Mouse (Mus musculus) olfactory bulb, adult 2 months (tissue): ENCODE measurements around the gene Sfxn5.

Source experiments
- CTCF ChIP-seq: fragments of 200-500 bp; IDR thresholded peaks from 2 replicates; pipeline ENCODE4 v1.5.1; 2012; ENCODE audit warnings: low read depth, mild to moderate bottlenecking, low read length, moderate library complexity; ENCODE audit not compliant: insufficient read depth
- POLR2A ChIP-seq: fragments of 200-500 bp; IDR thresholded peaks from 2 replicates; pipeline ENCODE4 v1.6.1; 2012; ENCODE audit warnings: mild to moderate bottlenecking, low read depth, low read length, moderate library complexity; ENCODE audit not compliant: insufficient read depth

DNA sequence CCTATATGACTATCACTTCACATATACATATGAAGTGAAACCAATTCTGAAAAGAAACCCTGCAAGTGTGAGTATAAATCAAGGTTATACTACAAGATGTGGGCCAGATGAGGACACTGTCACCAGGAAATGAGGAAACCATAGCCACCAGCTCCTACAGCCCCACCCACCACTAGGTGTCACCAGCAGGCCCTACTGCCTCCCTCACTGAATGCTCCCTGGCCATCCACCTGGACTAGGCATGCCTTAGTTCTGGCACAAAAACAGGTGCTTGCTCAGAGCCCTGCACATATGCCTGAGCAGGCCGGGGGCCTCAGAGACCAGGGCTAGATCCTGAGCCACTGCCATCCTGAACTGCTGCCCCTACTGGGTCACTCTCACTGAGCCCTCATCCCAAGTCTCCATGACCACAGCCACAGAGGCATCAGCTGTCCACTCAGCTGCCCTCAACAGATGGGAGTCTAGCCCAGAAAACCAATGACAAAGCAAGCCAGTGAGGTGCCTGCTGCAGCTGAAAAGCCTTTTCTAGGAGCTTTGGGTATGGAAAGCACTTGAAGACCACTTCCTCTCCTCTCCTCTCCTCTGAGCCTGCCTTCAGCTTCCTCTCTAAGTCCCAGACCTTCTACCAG is 6.2 kb upstream of the Sfxn5 start:
- TF ChIP-seq CTCF (peak; percentile 33; the same call in 1 of the 2 replicates), POLR2A (no peak)
